Mouse (Mus musculus) cerebellum, adult 11 months (tissue): ENCODE measurements around the gene Esrp2.

Source experiments
- DNase-seq: peaks from one replicate; pipeline ENCODE4 v3.0.0; 2022

Gene Esrp2

DNA sequence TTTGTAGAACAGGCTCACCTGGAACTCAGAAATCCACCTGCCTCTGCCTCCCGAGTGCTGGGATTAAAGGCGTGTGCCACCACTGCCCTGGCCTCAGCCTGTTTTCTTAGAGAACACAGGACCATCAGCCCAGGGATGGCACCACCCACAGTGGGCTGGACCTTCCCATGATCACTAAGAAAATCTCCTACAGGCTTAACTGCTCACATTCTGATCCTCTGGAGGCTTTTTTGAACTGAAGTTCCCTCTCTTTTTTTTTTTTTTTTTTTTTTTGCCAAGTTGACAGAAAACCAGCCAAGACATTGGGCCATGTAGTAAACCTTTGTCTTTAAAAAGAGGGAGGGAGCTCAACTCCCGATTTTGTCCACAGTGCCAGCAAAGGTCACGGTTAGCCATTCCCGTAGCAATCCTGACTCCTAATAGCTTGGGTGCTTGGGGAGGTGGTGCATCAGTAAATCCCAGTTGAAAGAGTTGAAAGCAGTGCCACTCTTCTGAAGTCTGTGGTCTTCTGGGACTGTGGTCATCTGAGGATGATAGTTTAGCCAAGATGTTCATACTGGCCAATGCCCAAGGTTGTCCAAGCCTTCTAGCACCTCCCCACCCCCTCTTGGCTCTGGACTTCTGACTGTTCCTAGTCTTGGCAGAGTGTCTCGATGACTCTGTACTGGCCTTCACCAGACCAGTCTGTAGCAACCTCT, 11.2 kb upstream of the Esrp2 start:
- no peak for DNase-seq

DNA sequence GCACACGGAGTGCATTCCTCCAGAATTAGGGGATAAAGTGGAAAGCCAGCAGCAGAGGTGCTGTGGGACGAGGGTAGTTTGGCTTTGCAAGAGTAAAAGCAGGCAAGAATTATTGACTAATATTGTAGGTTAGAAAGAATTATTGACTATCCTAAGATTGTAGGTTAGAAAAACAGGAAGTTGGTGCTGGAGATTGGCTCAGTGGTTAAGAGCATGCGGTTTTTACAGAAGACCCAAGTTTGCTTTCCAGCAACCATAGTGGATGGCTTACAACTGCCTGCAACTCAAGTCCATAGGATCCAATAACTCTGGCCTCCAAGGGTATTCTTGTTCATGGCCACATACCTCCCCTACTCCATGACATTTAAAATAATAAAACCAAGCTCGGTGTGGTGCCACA, 9.2 kb upstream of the Esrp2 start:
- DNase-seq, result no peak

DNA sequence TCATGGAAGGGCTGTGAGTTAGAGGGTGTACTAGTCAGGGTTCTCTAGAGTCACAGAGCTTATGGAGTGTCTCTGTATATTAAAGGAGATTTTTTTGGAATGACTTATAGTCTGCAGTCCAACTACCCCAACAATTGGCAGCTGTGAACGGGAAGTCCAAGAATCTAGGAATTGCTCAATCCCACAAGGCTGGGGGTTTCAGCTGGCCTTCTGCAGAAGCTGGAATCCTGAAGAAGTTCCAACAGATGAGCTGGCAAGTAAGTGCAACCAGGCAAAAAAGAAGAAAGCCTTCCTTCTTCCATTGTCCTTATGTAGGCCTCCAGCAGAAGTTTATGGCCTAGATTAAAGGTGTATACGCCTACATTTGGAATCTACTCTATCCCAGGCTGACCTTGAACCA, 8.6 kb upstream of the Esrp2 start:
- no peak for DNase-seq

DNA sequence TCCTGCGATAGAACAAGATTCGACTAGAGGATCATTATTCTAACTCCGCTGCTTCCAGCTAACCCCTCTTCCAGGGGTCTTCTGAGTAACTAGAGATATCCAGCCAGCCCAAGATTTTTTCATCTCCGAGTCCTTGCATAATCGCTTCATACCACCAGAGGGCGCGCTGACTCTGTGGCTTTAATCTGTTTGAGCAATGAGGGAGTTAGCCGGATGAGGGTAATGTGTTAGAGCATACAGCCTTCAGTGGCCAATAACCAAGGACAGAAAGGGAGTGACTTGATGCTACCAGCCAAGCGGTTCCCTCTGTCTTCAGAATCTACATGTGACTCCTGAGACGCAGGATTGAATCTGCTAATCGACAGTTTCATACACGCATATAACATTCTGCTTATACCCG, 4.0 kb upstream of the Esrp2 start:
- peak; percentile 70 for DNase-seq

DNA sequence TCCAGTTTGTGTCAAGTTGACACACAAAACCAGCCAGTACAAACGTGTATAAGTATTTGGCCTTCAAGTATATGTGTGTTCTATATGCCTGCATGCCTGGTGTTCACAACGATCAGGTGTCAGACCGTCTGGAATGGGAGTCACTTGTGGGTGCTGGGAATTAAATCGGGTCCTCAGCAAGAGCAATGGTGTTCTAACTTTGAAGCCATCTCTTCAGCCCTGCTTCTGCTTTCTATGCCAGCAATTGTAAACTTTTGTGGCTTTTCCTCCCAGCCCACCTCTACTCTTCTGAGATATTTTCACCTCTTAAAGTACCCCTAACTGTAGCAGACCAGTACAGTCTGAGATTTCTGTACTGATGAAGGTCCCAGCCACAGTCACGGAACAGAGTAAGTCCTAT, 3.4 kb upstream of the Esrp2 start:
- no peak for DNase-seq

DNA sequence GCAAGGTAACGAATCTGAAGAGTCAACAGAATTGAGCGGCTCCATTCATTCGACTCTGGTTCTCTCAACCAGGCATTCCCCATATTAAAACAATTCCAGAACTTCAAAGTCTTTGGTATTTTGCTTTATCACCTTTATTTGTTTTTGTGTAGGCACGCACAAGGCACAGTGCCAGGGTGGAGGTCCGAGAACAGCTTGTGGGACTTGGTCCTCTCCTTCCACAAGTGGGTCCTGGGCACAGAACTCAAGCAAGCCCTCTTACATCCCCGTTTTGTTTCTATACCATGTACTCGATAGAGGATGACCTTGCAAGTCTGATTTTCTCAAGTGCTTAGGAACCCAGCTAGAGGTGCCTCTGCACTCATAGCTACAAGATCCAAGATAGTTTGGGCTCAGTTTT, 1.8 kb upstream of the Esrp2 start:
- no peak for DNase-seq

DNA sequence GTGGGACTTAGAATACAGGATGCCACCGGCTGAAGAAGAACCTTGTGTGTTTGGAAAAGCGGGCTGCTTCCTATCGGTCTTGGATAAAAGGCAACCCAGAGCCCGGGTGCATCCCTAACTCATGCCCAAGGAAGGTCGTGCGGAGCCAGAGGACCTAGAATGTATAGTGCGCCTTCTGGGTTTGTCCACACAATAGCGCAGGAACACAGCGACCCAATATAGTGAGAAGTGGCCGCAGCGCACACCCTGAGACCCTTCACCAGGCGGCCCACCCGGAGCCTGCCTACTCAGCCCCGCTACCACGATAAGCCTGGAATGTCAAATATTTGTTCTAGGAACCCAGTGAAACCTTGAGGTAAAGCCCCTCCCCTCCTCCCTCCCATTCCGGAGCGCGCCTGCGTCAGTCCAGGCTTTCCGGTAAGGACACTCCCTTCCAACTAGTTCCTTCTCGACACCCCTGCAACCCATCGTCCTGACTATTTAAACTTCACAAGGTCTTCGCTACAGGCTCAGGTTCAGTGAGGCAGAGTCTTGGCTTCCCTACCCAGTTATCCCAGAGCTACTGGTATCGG, 1.2 kb upstream of the Esrp2 start:
- no peak for DNase-seq

DNA sequence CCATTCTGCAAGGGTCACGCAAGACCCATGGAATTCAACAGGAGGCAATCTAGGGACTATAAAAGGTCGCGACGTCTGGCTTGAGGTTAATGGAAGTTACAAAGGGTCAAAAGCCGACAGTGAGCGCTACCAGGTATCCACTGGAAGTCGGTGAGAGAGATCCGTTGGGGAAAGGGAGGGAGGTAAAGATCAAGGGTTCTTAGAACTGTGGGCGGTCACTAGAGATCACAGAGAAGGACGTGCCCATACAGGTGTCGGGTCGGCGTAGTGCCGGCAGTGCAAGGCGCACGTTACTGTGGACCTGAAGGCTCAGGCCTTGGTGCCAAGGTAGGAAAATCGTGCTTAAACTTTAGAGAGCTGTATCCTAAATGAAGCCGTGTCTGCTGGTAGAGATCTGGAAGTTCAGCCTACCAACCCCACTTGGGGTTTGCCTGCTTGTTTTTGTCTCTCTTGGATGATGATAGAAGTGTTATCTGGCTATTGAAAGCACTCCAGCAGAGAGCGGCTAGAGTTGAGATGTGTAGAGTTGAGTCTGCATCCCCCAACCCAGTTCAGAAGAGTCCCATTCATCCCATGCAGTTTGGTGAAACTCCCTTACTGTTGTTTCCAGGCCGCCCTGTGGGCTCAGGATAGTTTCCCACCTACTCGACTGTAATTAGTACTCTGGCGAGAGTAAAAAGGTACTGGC, 588 bp upstream of the Esrp2 start:
- DNase-seq, result no peak

DNA sequence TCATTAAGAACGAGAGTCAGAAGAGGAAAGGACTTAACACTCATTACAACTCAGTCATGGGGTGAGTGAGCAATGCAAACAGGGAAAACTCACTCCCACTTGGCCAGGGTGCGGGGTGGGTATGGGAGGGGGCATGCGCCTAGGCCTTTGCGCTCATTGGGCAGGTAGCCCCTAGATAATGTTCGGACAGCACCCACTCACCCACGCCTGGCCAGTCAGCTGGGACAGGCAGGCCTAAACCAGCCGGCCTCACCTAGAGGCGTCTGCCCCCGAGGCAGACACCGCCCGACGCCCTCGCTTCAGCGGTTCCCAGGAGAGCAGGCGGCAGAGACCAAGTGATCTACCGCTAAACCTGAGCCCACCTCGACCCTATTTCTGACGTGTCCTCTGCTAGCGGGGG, 1.1 kb downstream of the Esrp2 start:
- DNase-seq, result no peak

DNA sequence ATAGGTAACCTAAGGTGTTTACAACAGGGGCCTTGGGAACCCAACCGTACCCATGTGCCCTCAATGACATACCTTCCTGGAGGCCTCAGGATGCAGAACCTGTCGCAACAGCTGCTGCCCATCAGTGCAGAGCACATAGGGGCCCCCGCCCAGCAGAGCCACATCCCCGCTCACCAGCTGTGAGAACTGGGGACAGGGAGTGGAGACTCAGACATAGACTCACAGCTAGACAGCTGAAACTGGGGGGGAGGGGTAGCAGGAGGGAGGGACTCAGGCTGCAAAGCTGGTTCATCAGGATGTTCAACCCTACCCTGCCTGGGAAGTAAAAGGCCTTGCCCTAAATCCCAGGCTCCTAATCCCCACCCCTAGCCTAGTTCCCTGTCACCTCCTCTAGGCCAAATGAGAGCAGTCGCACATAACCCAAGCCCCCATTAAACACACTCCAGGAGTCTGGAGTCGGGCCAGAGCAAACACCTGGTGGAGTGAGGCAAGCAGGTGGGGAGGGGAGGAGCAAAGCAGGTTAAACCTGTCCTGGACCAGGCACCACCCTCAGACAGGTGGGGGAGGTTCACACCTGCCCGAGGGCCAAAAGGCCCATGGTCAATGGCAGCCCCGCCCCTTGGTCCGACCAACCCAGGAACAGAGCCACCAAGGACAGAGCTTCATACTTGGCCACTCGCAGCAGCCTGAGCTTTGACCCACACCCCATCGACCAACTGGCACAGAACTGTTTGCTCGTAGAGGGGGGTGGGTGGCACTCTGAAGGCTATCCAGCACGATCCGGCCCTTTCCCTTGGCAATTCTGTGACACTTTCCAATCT, 1.8 kb downstream of the Esrp2 start:
- DNase-seq, result no peak

DNA sequence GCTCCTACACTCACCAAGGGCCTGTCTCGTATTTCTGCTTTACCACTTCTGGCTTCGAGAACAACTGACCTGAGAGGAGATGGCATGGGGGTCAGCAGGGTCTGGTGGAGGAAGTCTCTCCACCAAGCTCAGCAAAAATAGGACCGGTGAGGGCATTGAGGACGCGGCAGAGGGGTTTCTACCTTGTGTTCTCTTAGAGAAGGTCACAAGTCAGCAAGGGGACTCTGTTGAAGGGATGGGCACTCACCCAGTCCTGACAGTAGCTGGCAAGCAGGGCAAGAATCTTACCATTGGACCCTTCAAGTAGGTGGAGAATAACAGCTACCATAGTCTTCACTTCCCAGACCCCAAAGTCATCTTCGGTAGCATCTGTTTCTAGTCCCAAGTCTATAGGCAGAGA, 2.8 kb downstream of the Esrp2 start:
- no peak for DNase-seq

DNA sequence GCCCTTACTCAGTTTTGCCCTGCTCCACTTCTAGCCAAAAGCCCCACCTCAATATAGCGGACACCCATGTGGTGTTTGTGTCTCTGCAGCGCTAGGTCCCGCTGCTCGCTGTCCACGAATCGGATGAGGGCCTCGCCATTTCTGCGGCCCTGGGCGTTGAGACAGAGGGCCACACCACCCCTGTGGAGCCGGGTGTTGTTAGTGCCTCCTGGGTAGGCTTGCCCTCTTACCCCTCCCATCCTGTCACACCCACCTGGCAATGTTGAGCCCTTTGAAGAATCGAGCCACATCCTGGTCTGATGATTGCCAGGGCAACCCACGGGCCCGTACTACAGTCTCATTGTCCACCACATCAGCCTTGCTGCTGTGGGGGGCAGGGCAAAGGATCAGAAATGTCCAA, 3.2 kb downstream of the Esrp2 start:
- no peak for DNase-seq

DNA sequence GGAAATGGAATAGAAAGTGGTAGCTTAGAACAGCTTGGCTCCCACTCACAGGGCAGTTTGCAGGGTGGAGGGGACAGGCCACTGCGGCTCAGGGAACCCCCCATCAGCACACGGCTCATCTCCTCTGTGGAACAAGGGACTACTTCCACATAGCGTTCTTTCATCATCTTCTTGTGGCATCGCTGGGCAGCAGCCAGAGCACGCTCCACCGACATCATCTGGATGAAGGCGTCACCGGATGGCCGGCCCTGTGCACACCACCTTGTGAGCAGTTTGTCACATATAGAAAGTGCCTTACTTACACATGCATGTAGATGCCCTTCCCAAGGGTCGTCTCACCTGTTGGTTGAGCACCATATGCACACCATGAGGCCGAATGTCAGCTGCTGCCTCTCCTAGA, 4.4 kb downstream of the Esrp2 start:
- DNase-seq, result no peak

DNA sequence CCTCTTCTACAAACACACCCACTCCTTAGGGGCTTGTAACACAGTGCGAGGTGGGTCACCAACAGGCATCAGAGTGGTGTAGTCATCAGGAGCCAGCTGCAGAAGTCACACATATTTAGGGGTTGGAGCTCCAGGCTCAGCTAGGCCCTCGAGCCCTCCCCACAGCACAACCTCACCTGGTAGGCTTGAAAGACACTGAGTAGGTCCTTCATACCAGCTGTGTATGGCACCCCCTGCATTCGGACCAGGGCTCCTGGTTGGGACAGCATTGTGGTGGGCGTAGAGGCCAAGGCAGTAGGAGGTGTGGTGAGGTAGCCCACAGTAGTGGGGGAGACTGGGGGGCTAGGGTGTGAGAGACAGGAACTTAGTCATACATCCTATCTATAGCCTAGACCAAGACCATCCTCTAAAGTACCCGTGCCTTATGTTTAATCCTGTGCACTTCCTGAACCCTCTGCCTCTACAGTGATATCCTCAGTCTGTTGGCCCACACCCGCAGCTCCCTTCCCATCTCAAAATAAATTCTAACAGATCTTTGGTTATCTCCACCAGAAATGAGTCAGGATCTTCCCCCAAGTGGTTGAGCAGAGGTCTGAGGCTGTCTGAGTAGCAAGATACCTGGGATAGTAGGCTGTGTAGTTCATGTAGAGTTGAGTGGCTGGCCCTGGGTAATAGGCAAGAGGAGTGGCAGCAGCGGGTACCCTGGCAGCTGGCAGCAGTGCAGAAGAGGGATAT, 5.1 kb downstream of the Esrp2 start:
- DNase-seq, result no peak

DNA sequence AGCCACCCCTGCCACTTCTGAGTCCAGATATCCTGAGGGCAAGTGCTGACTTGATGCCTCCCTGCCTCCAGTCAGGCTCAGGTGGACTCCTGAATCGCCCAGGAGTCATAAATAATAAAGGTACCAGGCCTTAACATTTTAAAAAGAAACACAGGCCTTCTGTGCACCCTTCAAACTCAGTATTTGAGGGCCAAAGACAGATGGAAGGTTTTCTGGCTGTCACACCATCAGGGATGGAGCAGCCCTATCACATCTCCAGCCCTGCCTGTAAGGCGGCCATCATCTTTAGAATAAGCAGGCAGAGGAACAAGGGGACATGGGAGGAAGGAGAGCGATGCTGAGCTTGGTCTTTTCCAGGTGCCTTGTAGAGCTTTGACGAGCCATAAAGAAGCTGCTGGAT, 5.8 kb downstream of the Esrp2 start:
- DNase-seq, result no peak

DNA sequence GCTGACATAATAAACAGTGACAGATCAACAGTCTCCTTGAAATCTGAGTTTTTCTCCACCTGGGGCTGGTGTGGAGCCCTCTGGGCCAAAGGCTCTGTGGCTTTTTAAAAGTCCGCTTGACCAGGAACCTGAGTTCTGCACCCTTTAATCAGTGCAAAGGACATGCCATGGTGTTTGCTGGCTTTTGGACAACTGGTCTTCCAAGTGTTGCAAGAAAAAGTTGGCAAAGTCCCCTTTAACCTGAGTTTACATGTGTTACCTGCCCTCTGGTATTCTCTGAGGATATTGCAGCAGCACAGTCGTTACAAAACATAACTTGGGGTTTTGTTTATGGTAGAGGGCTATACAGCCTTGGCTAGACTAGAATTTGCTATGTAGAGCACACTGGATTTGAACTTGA, 6.3 kb downstream of the Esrp2 start:
- DNase-seq, result no peak

DNA sequence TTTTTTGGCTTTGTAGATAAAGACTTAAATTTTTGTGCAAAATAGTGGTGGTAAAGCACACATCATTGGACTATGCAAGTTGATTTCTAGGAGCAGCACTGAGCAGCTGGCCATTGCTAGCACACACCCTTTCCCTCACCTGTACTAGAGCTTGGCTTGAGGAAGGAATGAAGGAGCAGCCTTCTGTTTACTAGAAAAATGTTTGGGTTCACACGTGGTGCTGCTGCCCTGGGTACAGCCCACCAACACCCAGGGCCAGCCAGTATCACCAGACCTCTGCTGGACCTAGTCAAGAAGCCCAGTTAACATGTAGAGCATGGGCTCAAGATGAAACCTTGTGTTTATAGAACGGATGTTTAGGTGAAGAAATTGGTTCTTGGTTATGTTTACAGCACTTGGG, 6.8 kb downstream of the Esrp2 start:
- no peak for DNase-seq

DNA sequence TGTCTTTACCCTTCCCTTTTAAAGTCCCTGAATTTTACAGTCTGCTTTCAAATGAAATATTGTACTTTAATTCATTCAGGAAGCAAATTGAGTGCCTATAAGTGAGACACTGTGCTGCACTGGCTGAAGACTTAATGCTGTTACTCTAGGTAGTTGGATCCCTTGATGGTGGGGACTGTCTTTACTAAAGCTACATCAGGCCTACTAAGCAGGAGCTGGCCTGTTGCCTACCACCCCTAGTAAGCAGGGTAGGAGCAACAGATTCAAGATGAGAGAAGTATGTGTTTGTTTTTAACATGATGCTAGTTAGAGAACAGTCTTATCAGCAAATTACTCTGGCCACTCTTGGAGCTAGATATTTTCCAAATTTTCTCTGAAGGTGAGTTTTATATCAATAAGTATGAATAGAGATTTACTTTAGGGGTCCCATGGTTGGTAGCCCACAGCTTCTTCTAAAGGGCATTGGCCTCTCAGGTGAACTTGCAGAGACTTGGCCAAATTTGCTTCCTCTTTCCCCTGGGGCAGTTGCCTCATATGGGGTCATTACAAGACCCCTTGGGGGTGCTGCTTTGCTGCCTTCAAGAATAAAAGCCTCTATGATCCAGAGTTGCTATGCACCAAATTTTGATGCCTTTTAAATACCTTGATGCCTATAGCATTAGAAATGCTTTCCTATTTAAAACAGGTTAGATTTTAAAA, 7.4 kb downstream of the Esrp2 start:
- no peak for DNase-seq

DNA sequence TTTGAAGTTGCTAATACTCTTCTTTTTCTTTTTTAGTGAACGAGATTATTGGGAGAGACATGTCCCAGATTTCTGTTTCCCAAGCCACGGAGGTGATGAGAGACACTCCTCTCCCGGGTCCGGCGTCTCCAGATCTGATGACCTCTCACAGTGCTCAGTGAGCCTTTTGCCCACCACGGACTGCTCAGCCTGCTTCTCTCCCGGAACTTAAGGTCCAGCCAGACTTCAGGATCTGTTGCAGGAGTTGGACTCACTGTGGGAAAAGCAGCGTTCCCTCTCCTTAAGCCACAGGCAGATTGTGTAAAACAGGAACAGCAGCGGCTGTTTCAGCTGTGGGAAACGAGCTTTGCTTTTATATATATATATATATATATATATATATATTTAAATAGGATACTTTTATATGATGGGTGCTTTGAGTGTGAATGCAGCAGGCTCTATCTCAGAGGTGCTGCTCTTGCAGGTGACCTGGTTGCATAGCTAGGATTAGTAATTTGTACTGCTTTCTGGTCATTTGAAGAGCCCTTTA, 8.8 kb downstream of the Esrp2 start:
- DNase-seq, result no peak

DNA sequence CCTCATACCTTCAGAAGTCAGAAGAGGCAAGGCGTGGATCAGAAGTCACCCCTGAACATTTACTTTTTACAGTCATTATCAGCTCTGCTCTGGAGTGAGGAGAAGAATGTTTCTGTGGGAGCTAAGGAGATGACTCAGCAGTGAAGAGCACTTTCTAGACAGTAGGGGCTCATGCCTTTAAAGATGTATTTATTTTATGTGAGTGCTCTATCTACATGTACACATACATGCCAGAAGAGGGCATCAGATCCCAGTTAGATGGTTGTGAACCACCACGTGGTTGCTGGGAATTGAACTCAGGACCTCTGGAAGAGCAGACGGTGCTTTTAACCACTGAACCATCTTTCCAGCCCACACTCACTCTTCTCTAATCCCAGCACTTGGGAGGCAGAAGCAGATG, 9.7 kb downstream of the Esrp2 start:
- no peak for DNase-seq

DNA sequence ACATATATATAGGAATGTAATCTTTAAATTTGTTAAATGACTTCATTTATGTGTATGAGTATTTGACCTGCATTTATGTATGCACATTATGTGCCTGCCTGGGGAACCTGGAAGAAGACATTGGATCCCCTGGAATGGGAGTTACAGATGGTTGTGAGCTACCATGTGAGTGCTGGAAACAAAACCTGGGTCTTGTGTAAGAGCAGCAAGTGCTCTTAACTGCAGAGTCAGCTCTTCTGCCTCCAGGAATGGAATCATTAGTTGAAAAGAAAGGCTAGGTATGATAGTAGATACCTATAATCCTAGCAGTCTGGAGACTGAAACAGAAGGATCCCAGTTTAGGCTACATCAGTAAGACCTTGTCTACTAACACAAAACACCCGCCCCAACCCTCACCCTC, 10.7 kb downstream of the Esrp2 start:
- no peak for DNase-seq

DNA sequence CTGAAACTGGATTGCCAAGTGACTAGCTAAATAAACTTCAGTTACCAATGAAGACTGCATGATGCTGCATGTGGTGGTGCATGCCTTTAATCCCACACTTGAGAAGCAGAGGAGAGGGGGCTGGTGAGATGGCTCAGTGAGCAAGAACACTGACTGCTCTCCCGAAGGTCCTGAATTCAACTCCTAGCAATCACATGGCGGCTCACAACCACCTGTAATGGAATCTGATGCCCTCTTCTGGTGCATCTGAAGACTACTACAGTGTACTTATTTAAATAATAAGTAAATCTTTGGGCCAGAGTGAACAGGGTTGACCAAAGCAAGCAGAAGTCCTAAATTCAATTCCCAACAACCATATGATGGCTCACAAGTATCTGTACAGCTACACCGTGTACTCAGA, 13.3 kb downstream of the Esrp2 start:
- DNase-seq, result no peak
